Mouse (Mus musculus) A20 (cell line): ENCODE measurements around the gene Akap8.
A peak's percentile ranks its signal among the peaks of the same experiment; 100 is the strongest.

Source experiments
- DNase-seq: peaks from one replicate; pipeline ENCODE4 v3.0.0-alpha.2; 2011; ENCODE audit warnings: low read depth, low spot score

Akap8 gene

DNA sequence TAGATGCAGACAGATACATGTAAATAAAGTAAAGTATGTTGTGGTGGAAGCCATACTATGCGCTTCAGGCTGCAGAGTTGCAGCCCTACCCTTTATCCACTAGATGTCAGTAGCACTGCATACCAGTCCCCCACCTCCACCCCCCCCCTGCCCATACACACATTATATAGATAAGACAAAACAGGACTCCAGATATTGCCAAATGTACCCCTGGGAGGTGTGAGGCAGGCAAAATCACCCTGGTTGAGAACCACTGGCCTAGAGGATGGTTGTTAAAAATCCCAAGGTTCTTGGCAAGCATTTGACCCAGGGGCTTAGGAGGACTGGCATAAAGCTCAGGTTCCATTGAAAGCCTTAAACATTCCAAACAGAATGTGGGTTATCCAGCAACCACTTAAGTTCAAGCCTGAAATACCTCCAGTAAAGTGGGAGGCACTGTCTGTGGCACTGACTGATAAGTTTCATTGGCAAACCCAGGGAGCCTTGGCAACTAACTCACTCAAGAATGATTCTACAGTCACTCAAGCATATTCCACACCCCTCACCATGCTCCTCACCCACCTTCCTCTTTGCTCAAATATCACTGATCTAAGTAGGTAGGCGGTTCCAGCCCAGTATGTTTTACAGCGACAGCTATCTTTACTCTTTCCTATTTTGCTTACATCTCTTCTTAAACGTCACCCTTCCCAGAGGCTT lies 28.1 kb upstream of the Akap8 start:
- peak; percentile 78 for DNase-seq

DNA sequence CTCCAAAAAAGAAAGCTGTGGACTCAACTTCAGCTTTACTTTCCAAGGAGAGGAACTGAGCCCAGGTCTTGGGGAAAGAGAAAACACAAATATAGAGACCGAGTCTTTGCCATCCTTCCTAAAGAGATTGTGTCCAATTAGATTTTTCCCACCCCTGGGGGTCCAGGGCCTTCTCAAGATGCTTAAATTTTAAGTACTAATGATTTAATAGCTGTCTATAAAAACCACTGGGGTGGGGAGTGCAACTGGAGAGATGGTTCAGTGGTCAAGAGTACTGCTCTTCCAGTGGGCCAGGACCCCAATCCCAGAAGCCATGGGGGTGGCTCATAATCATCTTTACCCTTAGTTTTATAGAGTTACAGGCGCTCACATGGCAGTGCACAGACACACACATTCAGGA lies 27.4 kb upstream of the Akap8 start:
- DNase-seq = no peak

- DNase-seq = no peak
Measured at GRCm38 (mm10) chr17:32341102-32341501, 20.1 kb upstream of the Akap8 start.

- DNase-seq = no peak
Measured at GRCm38 (mm10) chr17:32340110-32340509, 19.1 kb upstream of the Akap8 start.

DNA sequence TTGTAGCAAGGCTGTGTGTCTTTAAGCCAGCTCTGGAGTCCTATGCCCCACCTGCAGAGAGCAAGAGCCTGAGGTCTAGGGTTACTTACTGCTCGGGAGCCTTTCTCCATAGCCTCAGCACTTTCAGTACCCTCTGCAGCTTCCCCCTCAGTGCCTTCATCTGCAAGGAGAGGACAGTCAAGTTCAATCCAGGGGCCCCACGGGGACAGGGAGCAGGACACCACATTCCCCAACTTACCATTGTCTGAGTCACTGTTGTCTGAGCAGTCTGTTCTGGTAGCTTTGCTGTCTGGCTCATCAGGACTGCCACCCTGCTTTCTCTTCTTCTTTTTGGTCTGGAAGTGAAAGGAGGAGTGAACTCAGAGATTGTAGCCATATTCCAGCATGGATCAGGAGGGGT lies 14.8 kb upstream of the Akap8 start:
- DNase-seq = no peak

- DNase-seq = no peak
Measured at GRCm38 (mm10) chr17:32334921-32335320, 13.9 kb upstream of the Akap8 start.

GRCm38 (mm10) chr17:32333675-32334303 lies 12.8 kb upstream of the Akap8 start:
- DNase-seq = no peak

- no peak for DNase-seq
Measured at GRCm38 (mm10) chr17:32327501-32327900, 6.5 kb upstream of the Akap8 start.

DNA sequence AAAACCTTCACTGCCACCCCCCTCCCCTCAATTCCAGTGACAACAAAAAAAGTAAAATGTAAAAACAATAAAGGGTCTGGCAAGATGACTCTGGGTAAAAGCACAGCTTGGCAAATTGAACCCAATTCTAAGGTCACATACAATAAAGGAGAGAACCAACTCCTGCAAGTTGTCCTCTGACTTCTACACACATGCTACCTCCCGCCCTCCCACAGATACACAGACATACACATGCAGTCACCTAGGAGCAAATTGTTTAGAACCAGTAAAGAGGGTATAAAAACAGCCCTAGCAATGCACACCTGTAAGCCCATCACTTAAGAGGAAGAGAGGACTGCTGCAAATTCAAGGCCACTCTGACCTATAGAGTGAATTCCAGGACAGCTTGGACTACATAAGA lies 1.8 kb upstream of the Akap8 start:
- DNase-seq = no peak

- no peak for DNase-seq
Measured at GRCm38 (mm10) chr17:32321836-32322235, 798 bp upstream of the Akap8 start.

DNA sequence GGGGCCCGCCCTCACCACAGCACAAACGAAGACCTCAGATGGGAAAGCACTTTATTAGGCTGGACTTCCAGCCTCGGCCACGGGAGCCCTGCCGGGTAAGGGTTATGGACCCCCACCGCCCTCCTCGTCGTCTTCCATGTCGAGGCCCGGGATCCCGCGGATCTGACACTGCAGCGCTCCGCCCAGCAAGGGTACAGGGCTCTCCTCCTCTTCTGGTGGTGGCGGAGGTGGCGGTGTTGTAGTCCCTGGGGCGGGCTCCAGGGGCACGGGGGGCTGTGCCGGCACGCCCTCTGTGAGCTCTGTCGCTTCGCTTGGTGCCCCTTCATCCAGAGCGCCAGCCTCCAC lies 324 bp upstream of the Akap8 start:
- no peak for DNase-seq

GRCm38 (mm10) chr17:32319950-32320349 lies 1.1 kb downstream of the Akap8 start:
- peak; percentile 32 for DNase-seq

GRCm38 (mm10) chr17:32317708-32318107 lies 3.3 kb downstream of the Akap8 start:
- no peak for DNase-seq

DNA sequence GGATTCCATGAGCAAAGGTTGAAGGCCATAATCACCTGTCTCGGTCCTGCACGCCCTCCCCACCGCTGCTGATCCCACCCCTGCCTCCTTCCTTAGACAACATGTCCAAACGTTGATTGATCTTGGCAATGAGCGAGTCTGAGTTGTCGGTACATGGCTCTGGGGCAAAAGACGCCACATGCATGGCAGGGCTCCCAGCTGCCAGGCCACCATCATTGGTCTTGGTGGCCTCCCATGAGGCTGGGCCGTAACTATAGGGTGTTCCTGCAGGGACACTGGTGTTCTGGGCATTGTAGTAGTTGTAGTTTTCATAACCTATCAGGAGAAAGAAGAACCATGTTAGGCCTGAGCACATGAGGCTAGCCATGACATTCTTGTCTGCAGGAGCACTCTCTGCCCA lies 4.0 kb downstream of the Akap8 start:
- no peak for DNase-seq

- no peak for DNase-seq
Measured at GRCm38 (mm10) chr17:32315560-32315959, 5.5 kb downstream of the Akap8 start.

DNA sequence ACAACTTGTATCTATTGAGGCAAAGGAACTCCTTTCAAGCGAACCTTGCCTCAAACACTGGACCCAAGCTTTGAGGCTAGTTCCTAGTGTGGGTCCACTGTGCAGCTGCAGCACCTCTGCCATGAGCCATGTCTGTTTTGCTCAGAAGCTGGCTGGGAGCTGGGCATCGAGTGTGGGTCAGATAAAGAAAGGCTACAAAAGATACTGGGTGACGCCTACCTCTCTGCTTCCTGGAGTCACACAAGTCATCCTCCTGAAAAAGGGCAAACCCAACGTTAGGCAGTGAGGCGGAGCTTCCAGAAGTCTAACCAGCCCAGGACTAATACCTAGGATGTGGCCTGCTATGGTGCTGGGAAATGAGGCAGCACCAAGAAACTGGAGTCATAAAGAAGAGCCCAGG lies 7.1 kb downstream of the Akap8 start:
- DNase-seq = no peak

- no peak for DNase-seq
Measured at GRCm38 (mm10) chr17:32312801-32313200, 8.2 kb downstream of the Akap8 start.

GRCm38 (mm10) chr17:32307963-32308362 lies 13.1 kb downstream of the Akap8 start:
- no peak for DNase-seq

DNA sequence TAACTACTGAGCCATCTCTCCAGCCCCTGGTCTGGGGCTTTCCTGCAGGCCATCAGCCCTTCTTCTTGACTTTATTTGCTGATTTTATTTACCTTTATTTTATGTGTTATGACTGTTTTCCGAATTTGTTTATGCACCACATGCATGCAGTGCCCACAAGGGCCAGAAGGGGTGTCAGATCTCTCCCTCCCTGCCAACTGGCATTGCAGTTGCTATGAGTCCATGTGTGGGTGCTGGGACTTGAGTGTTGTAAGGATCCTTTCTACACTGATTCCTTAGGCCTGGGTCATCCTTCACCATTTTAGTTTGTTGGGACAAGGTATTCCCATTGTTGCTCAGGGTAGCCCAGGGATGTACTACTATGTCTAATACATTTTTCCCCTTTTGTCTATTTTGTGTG lies 22.9 kb downstream of the Akap8 start:
- no peak for DNase-seq

GRCm38 (mm10) chr17:32295901-32296300 lies 25.1 kb downstream of the Akap8 start:
- DNase-seq = no peak

DNA sequence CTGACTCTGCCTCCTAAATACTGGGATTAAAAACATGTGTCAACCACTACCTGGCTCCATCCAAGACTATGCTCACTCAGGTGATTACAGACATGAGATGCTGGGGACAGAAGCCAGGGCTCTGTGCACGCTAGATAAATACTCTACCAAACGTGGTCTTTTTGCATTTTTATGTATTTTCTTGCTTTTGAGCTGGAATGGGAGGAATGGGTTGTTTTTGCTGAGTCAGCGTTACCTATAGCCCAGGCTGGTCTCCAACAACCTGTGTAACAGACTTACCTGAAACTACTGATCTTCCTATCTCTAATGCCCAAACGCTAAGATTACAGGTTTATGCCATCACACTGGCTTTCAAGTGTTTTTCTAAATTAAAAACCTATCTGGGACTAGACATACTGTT lies 25.9 kb downstream of the Akap8 start:
- no peak for DNase-seq

DNA sequence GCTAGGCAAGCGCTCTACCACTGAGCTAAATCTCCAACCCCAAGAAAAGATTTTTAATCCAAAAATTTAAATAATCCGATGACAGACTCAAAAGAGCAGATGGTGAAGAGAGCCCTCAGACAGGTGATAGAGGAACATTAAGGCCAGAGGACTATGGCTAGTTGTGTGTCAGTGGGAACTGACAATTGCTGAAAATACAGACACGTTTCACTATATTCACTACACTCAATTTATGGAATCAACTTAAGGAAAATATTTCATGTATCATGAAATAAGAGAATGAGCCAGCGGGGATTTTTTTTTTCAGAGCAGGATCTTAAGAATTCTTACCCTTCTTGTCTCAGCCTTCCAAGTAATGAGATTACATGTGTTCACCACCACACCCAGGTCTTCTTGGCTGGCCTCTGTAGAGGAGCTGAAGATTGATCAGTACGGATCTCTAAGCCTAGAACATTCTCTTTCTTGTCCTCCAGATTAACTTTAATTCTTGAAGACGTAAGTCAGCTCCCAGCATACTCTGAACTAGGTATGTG lies 35.8 kb downstream of the Akap8 start:
- no peak for DNase-seq
